Mouse (Mus musculus) liver, embryonic 12.5 days (tissue): ENCODE measurements at regions not wholly inside any gene's neighbourhood (a gene's known extent, or its start where the extent isn't known, plus 50 kb on each side); places are given as distances from the start of the nearest gene placed in this dataset.

Source experiments
- ATAC-seq: fragments of 200-750 bp; cut with Nextera tagmentation; 2 replicates; pipeline ENCODE4 v1.8.0; 2017; ENCODE audit warnings: moderate number of reproducible peaks, mild to moderate bottlenecking, moderate library complexity
- H3K27ac ChIP-seq: fragments of 300-500 bp; sonication (generic); 2 replicates; pipeline ENCODE4 v1.5.1; 2016; ENCODE audit warnings: mild to moderate bottlenecking
- H3K27me3 ChIP-seq: fragments of 300-500 bp; sonication (generic); replicated peaks from 2 replicates; pipeline ENCODE4 v1.6.1; 2016; ENCODE audit warnings: mild to moderate bottlenecking, moderate library complexity
- H3K36me3 ChIP-seq: fragments of 300-500 bp; sonication (generic); 2 replicates; pipeline ENCODE4 v1.6.1; 2016; ENCODE audit warnings: mild to moderate bottlenecking, moderate library complexity
- H3K4me1 ChIP-seq: fragments of 300-500 bp; sonication (generic); 2 replicates; pipeline ENCODE4 v1.6.1; 2016
- H3K4me2 ChIP-seq: fragments of 300-500 bp; sonication (generic); 2 replicates; pipeline ENCODE4 v1.6.1; 2016; ENCODE audit warnings: mild to moderate bottlenecking, moderate library complexity
- H3K4me3 ChIP-seq: fragments of 300-500 bp; sonication (generic); 2 replicates; pipeline ENCODE4 v1.5.1; 2016; ENCODE audit warnings: mild to moderate bottlenecking, moderate library complexity
- H3K9ac ChIP-seq: fragments of 300-500 bp; sonication (generic); 2 replicates; pipeline ENCODE4 v1.6.1; 2016; ENCODE audit warnings: mild to moderate bottlenecking, moderate library complexity
- H3K9me3 ChIP-seq: fragments of 300-500 bp; sonication (generic); replicated peaks from 2 replicates; pipeline ENCODE4 v1.6.1; 2016; ENCODE audit warnings: mild to moderate bottlenecking, moderate library complexity
- WGBS: fragments of 180-500 bp; shearing (Covaris S2); methylation state at CpG from one replicate; pipeline ENCODE4 v1.1.7; 2016; ENCODE audit not compliant: insufficient replicate concordance; 5-methylcytosine and 5-hydroxymethylcytosine counted together

GRCm38 (mm10) chr14:100570026-100570425 lies 285.5 kb upstream of the Klf12 start:
- H3K4me1 ChIP-seq, result no peaks in the 10 kb centered on the region
- H3K36me3 ChIP-seq, result no peaks in the 10 kb centered on the region
- no peak for ATAC-seq
- no peaks in the 10 kb centered on the region for H3K27me3 ChIP-seq
- H3K4me2 ChIP-seq, result no peak overlapping the region
- no peak overlapping the region for H3K4me3 ChIP-seq
- no peak overlapping the region for H3K27ac ChIP-seq
- no peak overlapping the region for H3K9ac ChIP-seq
- no peaks in the 10 kb centered on the region for H3K9me3 ChIP-seq

- 76% methylated on average over 3 of the region's 3 CpGs for WGBS
Observed at GRCm38 (mm10) chr14:100561884-100562283, 277.4 kb upstream of the Klf12 start.

GRCm38 (mm10) chr14:100558378-100558777 lies 273.9 kb upstream of the Klf12 start:
- no peak for ATAC-seq
- no peaks in the 10 kb centered on the region for H3K27me3 ChIP-seq
- no peak overlapping the region for H3K4me3 ChIP-seq
- no peaks in the 10 kb centered on the region for H3K36me3 ChIP-seq
- no peaks in the 10 kb centered on the region for H3K9me3 ChIP-seq
- H3K4me1 ChIP-seq, result no peaks in the 10 kb centered on the region
- no peak overlapping the region for H3K27ac ChIP-seq
- 33% methylated on average over 4 of the region's 4 CpGs for WGBS
- no peak overlapping the region for H3K4me2 ChIP-seq
- H3K9ac ChIP-seq, result no peak overlapping the region

More at GRCm38 (mm10) chr14:100561884-100562283, 277.4 kb upstream of the Klf12 start:
- no peak overlapping the region for H3K27ac ChIP-seq
- no peak overlapping the region for H3K4me2 ChIP-seq
- no peaks in the 10 kb centered on the region for H3K9me3 ChIP-seq
- no peak overlapping the region for H3K4me3 ChIP-seq
- no peaks in the 10 kb centered on the region for H3K4me1 ChIP-seq
- no peak overlapping the region for H3K9ac ChIP-seq
- no peaks in the 10 kb centered on the region for H3K27me3 ChIP-seq
- no peaks in the 10 kb centered on the region for H3K36me3 ChIP-seq
- ATAC-seq, result no peak

- H3K4me2 ChIP-seq, result no peak overlapping the region
- no peak overlapping the region for H3K27ac ChIP-seq
- H3K36me3 ChIP-seq, result no peaks in the 10 kb centered on the region
- no peak overlapping the region for H3K4me3 ChIP-seq
- no peaks in the 10 kb centered on the region for H3K27me3 ChIP-seq
- H3K4me1 ChIP-seq, result no peaks in the 10 kb centered on the region
- 63% methylated on average over 2 of the region's 2 CpGs for WGBS
- no peaks in the 10 kb centered on the region for H3K9me3 ChIP-seq
- no peak overlapping the region for H3K9ac ChIP-seq
- no peak for ATAC-seq
Observed at GRCm38 (mm10) chr14:100552466-100552865, 268.0 kb upstream of the Klf12 start.

- no peaks in the 10 kb centered on the region for H3K4me1 ChIP-seq
Observed at GRCm38 (mm10) chr14:100550266-100550665, 265.8 kb upstream of the Klf12 start.

GRCm38 (mm10) chr14:100530217-100530616 lies 245.7 kb upstream of the Klf12 start:
- no peak overlapping the region for H3K9ac ChIP-seq
- no peak overlapping the region for H3K4me2 ChIP-seq
- no peak for ATAC-seq
- no peaks in the 10 kb centered on the region for H3K27me3 ChIP-seq
- WGBS, result 63% methylated on average over 2 of the region's 2 CpGs
- no peak overlapping the region for H3K4me3 ChIP-seq
- H3K9me3 ChIP-seq, result no peaks in the 10 kb centered on the region
- no peaks in the 10 kb centered on the region for H3K4me1 ChIP-seq
- no peaks in the 10 kb centered on the region for H3K36me3 ChIP-seq
- no peak overlapping the region for H3K27ac ChIP-seq

More at GRCm38 (mm10) chr14:100550266-100550665, 265.8 kb upstream of the Klf12 start:
- H3K9ac ChIP-seq, result no peak overlapping the region
- no peak overlapping the region for H3K27ac ChIP-seq
- no peaks in the 10 kb centered on the region for H3K36me3 ChIP-seq
- no peak for ATAC-seq
- H3K9me3 ChIP-seq, result no peaks in the 10 kb centered on the region
- no peaks in the 10 kb centered on the region for H3K27me3 ChIP-seq
- H3K4me2 ChIP-seq, result no peak overlapping the region
- no peak overlapping the region for H3K4me3 ChIP-seq
- WGBS, result 69% methylated on average over 3 of the region's 3 CpGs

- no peak overlapping the region for H3K4me2 ChIP-seq
- no peaks in the 10 kb centered on the region for H3K4me1 ChIP-seq
- H3K4me3 ChIP-seq, result no peak overlapping the region
- no peak overlapping the region for H3K9ac ChIP-seq
- ATAC-seq, result no peak
- H3K27me3 ChIP-seq, result no peaks in the 10 kb centered on the region
- 67% methylated on average over 1 of the region's 1 CpGs for WGBS
- H3K27ac ChIP-seq, result no peak overlapping the region
- H3K36me3 ChIP-seq, result no peaks in the 10 kb centered on the region
- H3K9me3 ChIP-seq, result no peaks in the 10 kb centered on the region
Observed at GRCm38 (mm10) chr14:100529758-100530157, 245.3 kb upstream of the Klf12 start.

- no peak overlapping the region for H3K4me2 ChIP-seq
- no peaks in the 10 kb centered on the region for H3K4me1 ChIP-seq
- H3K27ac ChIP-seq, result no peak overlapping the region
- 52% methylated on average over 2 of the region's 2 CpGs for WGBS
- ATAC-seq, result no peak
- H3K9ac ChIP-seq, result no peak overlapping the region
- no peak overlapping the region for H3K4me3 ChIP-seq
- H3K9me3 ChIP-seq, result no peaks in the 10 kb centered on the region
- H3K36me3 ChIP-seq, result no peaks in the 10 kb centered on the region
- no peaks in the 10 kb centered on the region for H3K27me3 ChIP-seq
Observed at GRCm38 (mm10) chr14:100509396-100509795, 224.9 kb upstream of the Klf12 start.

GRCm38 (mm10) chr14:100508087-100508486 lies 223.6 kb upstream of the Klf12 start:
- 80% methylated on average over 3 of the region's 3 CpGs for WGBS
- Histone ChIP-seq H3K27ac (no peak overlapping the region), H3K9ac (no peak overlapping the region), H3K4me2 (no peak overlapping the region), H3K4me3 (no peak overlapping the region), H3K4me1 (no peaks in the 10 kb centered on the region), H3K27me3 (no peaks in the 10 kb centered on the region), H3K36me3 (no peaks in the 10 kb centered on the region), H3K9me3 (no peaks in the 10 kb centered on the region)
- no peak for ATAC-seq

- Histone ChIP-seq H3K27me3 (no peaks in the 10 kb centered on the region), H3K36me3 (no peaks in the 10 kb centered on the region), H3K9me3 (no peaks in the 10 kb centered on the region), H3K4me3 (no peak overlapping the region), H3K27ac (no peak overlapping the region), H3K4me2 (no peak overlapping the region), H3K9ac (no peak overlapping the region), H3K4me1 (no peaks in the 10 kb centered on the region)
- ATAC-seq, result no peak
Observed at GRCm38 (mm10) chr14:100507616-100508015, 223.1 kb upstream of the Klf12 start.

GRCm38 (mm10) chr14:100488837-100489236 lies 204.4 kb upstream of the Klf12 start:
- WGBS, result 73% methylated on average over 7 of the region's 7 CpGs
- Histone ChIP-seq H3K4me1 (no peaks in the 10 kb centered on the region), H3K36me3 (no peaks in the 10 kb centered on the region), H3K9ac (no peak overlapping the region), H3K4me3 (no peak overlapping the region), H3K27me3 (no peaks in the 10 kb centered on the region), H3K4me2 (no peak overlapping the region), H3K27ac (no peak overlapping the region), H3K9me3 (no peaks in the 10 kb centered on the region)
- no peak for ATAC-seq

GRCm38 (mm10) chr14:100485489-100485888 lies 201.0 kb upstream of the Klf12 start:
- Histone ChIP-seq H3K4me3 (no peak overlapping the region), H3K36me3 (no peaks in the 10 kb centered on the region), H3K4me2 (no peak overlapping the region), H3K27ac (no peak overlapping the region), H3K27me3 (no peaks in the 10 kb centered on the region), H3K9me3 (no peaks in the 10 kb centered on the region), H3K4me1 (no peaks in the 10 kb centered on the region), H3K9ac (no peak overlapping the region)
- WGBS, result 56% methylated on average over 3 of the region's 3 CpGs
- ATAC-seq, result no peak

GRCm38 (mm10) chr14:100484101-100484500 lies 199.6 kb upstream of the Klf12 start:
- H3K9ac ChIP-seq, result no peak overlapping the region
- no peak for ATAC-seq
- no peaks in the 10 kb centered on the region for H3K27me3 ChIP-seq
- H3K4me1 ChIP-seq, result no peaks in the 10 kb centered on the region
- no peaks in the 10 kb centered on the region for H3K36me3 ChIP-seq
- 53% methylated on average over 5 of the region's 5 CpGs for WGBS
- H3K9me3 ChIP-seq, result no peaks in the 10 kb centered on the region
- no peak overlapping the region for H3K4me2 ChIP-seq
- no peak overlapping the region for H3K4me3 ChIP-seq
- H3K27ac ChIP-seq, result no peak overlapping the region
